Mouse (Mus musculus) brain, embryonic 14.5 days (tissue): ENCODE data around the gene Dand5.

ENCODE experiments used
- CTCF ChIP-seq: fragments of 200-500 bp; IDR thresholded peaks from 2 replicates; pipeline ENCODE4 v1.5.1; 2012; ENCODE audit warnings: inconsistent platforms, mild to moderate bottlenecking, moderate library complexity, borderline replicate concordance; ENCODE audit not compliant: insufficient read depth, insufficient read length; ENCODE audit errors: extremely low read depth
- POLR2A ChIP-seq: fragments of 200-500 bp; IDR thresholded peaks from 2 replicates; pipeline ENCODE4 v1.6.1; 2012; ENCODE audit warnings: mild to moderate bottlenecking, inconsistent platforms, borderline replicate concordance; ENCODE audit not compliant: poor library complexity, insufficient read depth, insufficient read length, severe bottlenecking; ENCODE audit errors: extremely low read depth

DNA sequence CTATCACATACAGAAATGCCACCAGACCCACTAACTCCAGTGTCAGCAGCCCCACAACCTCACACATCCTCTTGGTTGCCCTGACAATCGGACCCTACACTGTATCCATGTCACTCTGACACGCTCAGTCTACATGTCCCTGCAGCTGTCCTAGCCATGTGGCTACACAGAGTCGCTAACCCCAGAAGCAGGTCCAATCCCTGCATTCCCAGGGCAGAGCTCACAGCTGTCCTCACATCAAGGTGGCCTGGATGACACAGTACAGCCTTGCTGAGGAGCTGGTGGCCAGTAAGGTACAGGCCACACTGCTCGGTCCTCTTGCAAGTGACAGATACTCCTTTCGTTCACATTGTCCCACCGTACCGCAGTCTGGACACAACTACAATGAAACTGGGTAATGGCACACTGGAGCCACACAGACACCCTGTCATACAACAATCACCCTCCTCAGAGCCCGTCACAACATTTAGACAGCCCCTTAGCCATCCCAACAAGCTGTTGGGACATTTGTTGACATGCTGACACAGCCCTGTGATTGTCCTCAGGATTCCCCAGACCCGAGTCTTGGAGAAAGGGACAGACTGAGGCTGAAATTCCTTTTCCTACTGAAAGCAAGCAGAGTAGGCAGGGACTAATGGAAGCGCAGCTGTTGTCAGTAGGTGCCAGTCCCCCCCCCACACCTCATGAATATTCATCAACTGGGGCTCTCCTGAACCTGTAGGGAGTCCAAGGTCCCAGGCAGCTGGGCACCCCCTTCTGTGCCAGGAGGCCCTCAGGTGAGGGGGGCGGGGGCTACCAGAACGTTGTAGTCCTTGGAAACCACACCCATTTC is 13.3 kb downstream of the Dand5 start:
- TF ChIP-seq CTCF (no peak), POLR2A (no peak)
